Mouse (Mus musculus) heart, embryonic 11.5 days (tissue): Measurements from ENCODE around the gene Slc25a21. TPM values are rescaled to one million over a fixed set of nuclear protein-coding genes. Genes with fewer than 3 reads are reported as not detected.

Experiments used
- ATAC-seq: fragments of 200-750 bp; cut with Nextera tagmentation; replicated peaks from 2 replicates; pipeline ENCODE4 v1.8.0; 2017; ENCODE audit warnings: moderate library complexity; ENCODE audit not compliant: insufficient number of reproducible peaks, low FRiP score, low TSS enrichment
- H3K27ac ChIP-seq: fragments of 300-500 bp; sonication (generic); 2 replicates; pipeline ENCODE4 v1.5.1; 2014; ENCODE audit warnings: mild to moderate bottlenecking, low read depth, low read length
- H3K27me3 ChIP-seq: fragments of 300-500 bp; sonication (generic); 2 replicates; pipeline ENCODE4 v1.6.1; 2014; ENCODE audit warnings: mild to moderate bottlenecking, low read length, mixed read lengths; ENCODE audit not compliant: control insufficient read depth, insufficient read depth
- H3K36me3 ChIP-seq: fragments of 300-500 bp; sonication (generic); 2 replicates; pipeline ENCODE4 v1.6.1; 2014; ENCODE audit warnings: mild to moderate bottlenecking, low read length, moderate library complexity, mixed read lengths; ENCODE audit not compliant: control insufficient read depth, insufficient read depth
- H3K4me1 ChIP-seq: fragments of 300-500 bp; sonication (generic); 2 replicates; pipeline ENCODE4 v1.6.1; 2014; ENCODE audit warnings: low read length; ENCODE audit not compliant: control insufficient read depth, insufficient read depth
- H3K4me2 ChIP-seq: fragments of 300-500 bp; sonication (generic); 2 replicates; pipeline ENCODE4 v1.6.1; 2014; ENCODE audit warnings: mild to moderate bottlenecking, moderate library complexity
- H3K4me3 ChIP-seq: fragments of 300-500 bp; sonication (generic); 2 replicates; pipeline ENCODE4 v1.5.1; 2014; ENCODE audit warnings: low read depth, low read length
- H3K9ac ChIP-seq: fragments of 300-500 bp; sonication (generic); 2 replicates; pipeline ENCODE4 v1.6.1; 2014; ENCODE audit warnings: mild to moderate bottlenecking, low read depth, low read length, moderate library complexity
- H3K9me3 ChIP-seq: fragments of 300-500 bp; sonication (generic); replicated peaks from 2 replicates; pipeline ENCODE4 v1.6.1; 2016; ENCODE audit warnings: low read length; ENCODE audit not compliant: control insufficient read depth
- WGBS: fragments of 180-500 bp; shearing (Covaris S2); extraction: QIAGEN DNeasy Blood & Tissue Kit; methylation state at CpG from one replicate; pipeline ENCODE4 v1.1.7; 2014; ENCODE audit not compliant: insufficient replicate concordance; 5-methylcytosine and 5-hydroxymethylcytosine counted together
- polyA plus RNA-seq: library from polyadenylated mRNA; unstranded; fragments of >200 nt; fragmentation: Nextera tagmentation; extraction: Ambion mirVana; gene quantifications from 2 replicates; pipeline ENCODE4 v1.2.1, GENCODE M21; 2014

Slc25a21 gene
- polyA plus RNA-seq, 1 experiment from 2014 or later = 6.4 TPM

DNA sequence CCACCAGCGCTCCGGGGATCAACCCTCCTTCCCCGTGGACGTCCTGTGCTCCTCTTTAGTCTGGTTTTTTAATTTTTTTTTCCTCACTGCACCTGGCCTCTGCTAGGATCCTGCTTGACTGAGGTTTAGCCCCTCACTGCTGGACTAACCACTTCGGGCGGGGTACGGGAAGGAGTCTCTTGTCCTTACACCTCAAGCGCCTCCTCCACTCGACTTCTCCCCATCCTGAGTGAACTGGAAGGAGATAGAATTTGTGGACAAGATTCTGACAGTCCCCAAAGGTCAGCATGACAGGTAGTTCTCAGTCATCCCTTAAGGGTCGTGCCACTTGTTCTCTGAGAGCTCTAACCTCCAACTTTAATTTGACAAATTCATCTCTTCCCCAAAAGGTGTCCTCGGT lies 502.3 kb downstream of the Slc25a21 start:
- Histone ChIP-seq H3K4me1 (peaks cover 20% of the 10 kb centered on the region), H3K4me3 (peak overlapping the region; percentile 43), H3K36me3 (no peaks in the 10 kb centered on the region), H3K27ac (no peak overlapping the region), H3K9ac (no peak overlapping the region), H3K4me2 (peak overlapping the region; percentile 80), H3K9me3 (no peaks in the 10 kb centered on the region), H3K27me3 (peaks cover 96% of the 10 kb centered on the region)
- ATAC-seq = 0 out of 2 replicates have a peak, but pooled peaks have one; percentile 23
- WGBS = 4% methylated on average over 11 of the region's 11 CpGs

DNA sequence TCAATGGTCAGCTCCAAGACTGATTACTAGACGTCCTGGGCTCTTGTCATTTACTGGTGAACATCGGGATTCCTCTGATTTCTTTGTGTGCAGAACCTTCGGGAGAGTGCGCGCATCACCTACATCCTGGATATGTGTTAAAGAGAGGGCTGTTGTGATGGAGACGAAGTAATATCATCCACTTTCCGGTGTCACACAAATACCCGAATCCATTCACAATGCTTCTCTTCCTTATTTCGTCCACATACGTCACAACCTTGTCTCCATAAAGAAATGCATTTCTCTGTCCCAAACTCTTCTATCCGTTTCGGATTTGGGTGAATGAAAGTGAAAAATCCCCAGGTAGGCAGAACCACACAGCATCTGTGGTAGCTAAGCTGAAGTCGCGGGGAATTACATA lies 502.9 kb downstream of the Slc25a21 start:
- Histone ChIP-seq H3K27me3 (peaks cover 96% of the 10 kb centered on the region), H3K4me1 (peaks cover 20% of the 10 kb centered on the region), H3K9ac (no peak overlapping the region), H3K4me2 (no peak overlapping the region), H3K27ac (no peak overlapping the region), H3K9me3 (no peaks in the 10 kb centered on the region), H3K36me3 (no peaks in the 10 kb centered on the region), H3K4me3 (no peak overlapping the region)
- 3% methylated on average over 14 of the region's 14 CpGs for WGBS
- ATAC-seq = no peak

GRCm38 (mm10) chr12:56693411-56694098 lies 503.7 kb downstream of the Slc25a21 start:
- Histone ChIP-seq H3K36me3 (no peaks in the 10 kb centered on the region), H3K4me1 (peaks cover 20% of the 10 kb centered on the region), H3K9me3 (no peaks in the 10 kb centered on the region), H3K27ac (no peak overlapping the region), H3K4me2 (no peak overlapping the region), H3K27me3 (peaks cover 98% of the 10 kb centered on the region), H3K9ac (no peak overlapping the region), H3K4me3 (no peak overlapping the region)
- ATAC-seq = no peak
- WGBS = 6% methylated on average over 14 of the region's 14 CpGs

- Histone ChIP-seq H3K27me3 (peaks cover 99% of the 10 kb centered on the region), H3K4me1 (peaks cover 20% of the 10 kb centered on the region), H3K27ac (no peak overlapping the region), H3K4me3 (peak overlapping the region; percentile 22), H3K9me3 (no peaks in the 10 kb centered on the region), H3K36me3 (no peaks in the 10 kb centered on the region), H3K9ac (no peak overlapping the region), H3K4me2 (peak overlapping the region; percentile 46)
- 1% methylated on average over 19 of the region's 19 CpGs for WGBS
- ATAC-seq = no peak
Observed at GRCm38 (mm10) chr12:56692536-56692935, 504.7 kb downstream of the Slc25a21 start.

DNA sequence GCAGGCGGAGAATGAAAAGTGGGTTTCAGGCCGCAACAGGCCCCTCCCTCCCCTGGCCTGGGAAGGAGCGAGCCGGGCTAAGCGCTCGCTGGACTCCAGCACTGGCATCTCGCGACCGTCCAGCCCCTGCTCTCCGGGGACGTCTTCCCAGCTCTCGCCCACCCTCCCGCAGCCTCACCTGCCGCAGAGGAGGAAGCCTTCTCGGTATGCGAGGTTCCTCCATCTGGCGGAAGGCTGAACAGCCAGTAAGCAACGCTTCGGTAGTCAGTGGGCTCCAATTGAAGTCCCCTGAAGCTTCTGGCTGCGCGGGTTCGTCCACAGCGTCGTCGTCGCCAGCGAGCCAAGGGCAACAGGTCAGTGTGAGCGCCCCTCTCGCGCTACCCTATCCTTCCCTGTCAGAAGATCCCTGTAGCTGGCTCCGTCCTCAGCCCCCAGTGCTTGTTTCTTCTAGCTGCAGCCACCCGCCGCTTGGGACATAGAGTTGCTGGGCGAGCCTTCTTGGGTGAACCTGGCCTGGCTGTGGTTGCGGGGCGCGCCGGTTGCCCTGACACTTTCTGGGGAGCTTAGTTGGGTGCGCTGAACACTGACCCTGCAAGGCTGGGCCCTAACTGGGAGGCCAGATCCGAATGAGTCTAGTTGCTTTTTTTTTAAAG lies 505.7 kb downstream of the Slc25a21 start, which contains the start of gene Pax9:
TSS of gene Pax9 (plus strand) at position 341 of the 653 bp plus-strand sequence.
- peak within 1 kb of the TSS; percentile 59 for H3K4me2 ChIP-seq
- no peak within 1 kb of the TSS for H3K27ac ChIP-seq
- H3K27me3 ChIP-seq = peaks cover 96% of the 10 kb centered on the region
- H3K36me3 ChIP-seq = no peaks in the 10 kb centered on the region
- H3K4me1 ChIP-seq = peaks cover 17% of the 10 kb centered on the region
- H3K9ac ChIP-seq = no peak within 1 kb of the TSS
- no peaks in the 10 kb centered on the region for H3K9me3 ChIP-seq
- under 1% methylated on average over 39 of the region's 40 CpGs for WGBS
- no peak for ATAC-seq
- H3K4me3 ChIP-seq = peak within 1 kb of the TSS; percentile 31

DNA sequence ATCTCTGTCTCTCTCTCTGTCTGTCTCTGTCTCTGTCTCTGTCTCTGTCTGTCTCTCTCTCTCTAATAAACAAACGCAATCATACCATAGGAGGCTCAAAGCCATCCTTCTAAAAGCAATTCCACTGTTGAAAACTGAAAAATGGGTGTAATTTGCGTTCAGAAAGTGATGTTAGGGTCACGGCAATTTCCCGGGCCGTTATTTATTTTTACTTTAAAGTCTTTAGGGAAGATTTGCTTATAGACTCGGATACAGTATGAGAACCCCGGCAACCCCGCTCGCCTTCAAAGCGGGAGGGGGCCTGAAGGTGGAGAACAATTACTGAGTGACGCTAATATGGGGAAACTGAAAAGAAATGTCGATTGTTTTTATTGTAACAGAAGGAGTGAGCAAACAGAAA lies 506.3 kb downstream of the Slc25a21 start:
- no peak overlapping the region for H3K9ac ChIP-seq

GRCm38 (mm10) chr12:56690366-56690765 lies 506.9 kb downstream of the Slc25a21 start:
- Histone ChIP-seq H3K27me3 (peaks cover 87% of the 10 kb centered on the region), H3K27ac (no peak overlapping the region), H3K36me3 (no peaks in the 10 kb centered on the region), H3K4me3 (no peak overlapping the region), H3K4me1 (0 out of 2 replicates have a peak, but pooled peaks cover 10% of the 10 kb centered on the region), H3K9me3 (no peaks in the 10 kb centered on the region), H3K9ac (no peak overlapping the region), H3K4me2 (no peak overlapping the region)
- no peak for ATAC-seq
- 1% methylated on average over 16 of the region's 16 CpGs for whole genome bisulfite sequencing

More for the DNA sequence above, 506.3 kb downstream of the Slc25a21 start:
- 1% methylated on average over 12 of the region's 12 CpGs for WGBS
- Histone ChIP-seq H3K27ac (no peak overlapping the region), H3K4me2 (peak overlapping the region; percentile 59), H3K4me1 (peaks cover 14% of the 10 kb centered on the region; the same call in 1 of the 2 replicates), H3K4me3 (peak overlapping the region; percentile 31), H3K9me3 (no peaks in the 10 kb centered on the region), H3K27me3 (peaks cover 93% of the 10 kb centered on the region), H3K36me3 (no peaks in the 10 kb centered on the region)
- no peak for ATAC-seq

GRCm38 (mm10) chr12:56689736-56690135 lies 507.5 kb downstream of the Slc25a21 start:
- Histone ChIP-seq H3K4me3 (no peak overlapping the region), H3K4me1 (0 out of 2 replicates have a peak, but pooled peaks cover 10% of the 10 kb centered on the region), H3K36me3 (no peaks in the 10 kb centered on the region), H3K27ac (no peak overlapping the region), H3K27me3 (peaks cover 81% of the 10 kb centered on the region), H3K4me2 (peak overlapping the region; percentile 3; the same call in 1 of the 2 replicates), H3K9ac (no peak overlapping the region), H3K9me3 (no peaks in the 10 kb centered on the region)
- WGBS = under 1% methylated on average over 25 of the region's 25 CpGs
- ATAC-seq = no peak
